Mouse (Mus musculus): ENCODE results near the gene Lysmd1. TPM values are rescaled to one million over a fixed set of nuclear protein-coding genes. Genes with fewer than 3 reads are reported as not detected.
"Not testable (repeated sequence)": the region's sequence is repeated elsewhere in the genome, so short reads cannot be mapped to it uniquely, and the experiment has no call there.

Gene Lysmd1
- 9.7 and 11.3 TPM in 2 replicates for polyA plus RNA-seq (2015; fragmentation: Nextera tagmentation; extraction: Ambion mirVana)

DNA sequence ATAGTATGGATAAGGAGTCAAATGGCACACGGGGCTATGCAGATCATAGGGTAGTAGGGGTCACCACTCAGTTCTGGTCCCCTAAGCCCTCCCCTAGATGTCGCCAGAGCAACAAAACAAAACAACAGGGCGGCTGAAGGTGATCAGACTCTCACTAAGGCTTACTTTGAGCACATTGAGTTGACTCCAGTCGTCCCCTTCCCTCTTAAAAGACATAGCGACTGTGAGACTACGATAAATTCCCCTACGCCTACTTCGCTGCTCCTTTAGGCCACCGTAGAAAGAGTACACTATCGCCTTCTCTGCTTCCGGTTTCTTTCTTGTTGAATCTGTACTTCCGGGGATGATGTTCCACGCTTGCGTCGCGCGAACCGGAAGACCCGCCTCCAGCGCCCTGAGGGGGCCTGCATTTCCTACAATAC, at the start of gene Lysmd1, which contains the start of gene Scnm1:
Gene Lysmd1 (plus strand): TSS at position 409 of the 422 bp plus-strand sequence.
Gene Scnm1 (minus strand): TSS at position 332 of the 422 bp plus-strand sequence.
- H3K36me3 ChIP-seq (ENCODE audit: control insufficient read depth, insufficient read depth), result peaks cover 8% of the 10 kb centered on the region
- peak within 1 kb of the TSS; percentile 84 for H3K27ac ChIP-seq (ENCODE audit: low read length)
- H3K27me3 ChIP-seq (ENCODE audit: control insufficient read depth, insufficient read depth, low read length), result no peaks in the 10 kb centered on the region
- peak within 1 kb of the TSS; percentile 90 for H3K4me2 ChIP-seq (ENCODE audit: low read depth, low read length)
- peak; percentile 89 for ATAC-seq (replicated peaks; ENCODE audit: extremely low read depth, insufficient read depth, low FRiP score)
- WGBS, result under 1% methylated on average over 20 of the region's 20 CpGs
- peaks cover 17% of the 10 kb centered on the region for H3K4me1 ChIP-seq (ENCODE audit: control insufficient read depth, insufficient read depth, low read length)
- no peaks in the 10 kb centered on the region for H3K9me3 ChIP-seq (replicated peaks; ENCODE audit: control insufficient read depth, low read length)
- H3K4me3 ChIP-seq (ENCODE audit: low read length), result peak within 1 kb of the TSS; percentile 89
- peak within 1 kb of the TSS; percentile 81 for H3K9ac ChIP-seq (ENCODE audit: low read length)

DNA sequence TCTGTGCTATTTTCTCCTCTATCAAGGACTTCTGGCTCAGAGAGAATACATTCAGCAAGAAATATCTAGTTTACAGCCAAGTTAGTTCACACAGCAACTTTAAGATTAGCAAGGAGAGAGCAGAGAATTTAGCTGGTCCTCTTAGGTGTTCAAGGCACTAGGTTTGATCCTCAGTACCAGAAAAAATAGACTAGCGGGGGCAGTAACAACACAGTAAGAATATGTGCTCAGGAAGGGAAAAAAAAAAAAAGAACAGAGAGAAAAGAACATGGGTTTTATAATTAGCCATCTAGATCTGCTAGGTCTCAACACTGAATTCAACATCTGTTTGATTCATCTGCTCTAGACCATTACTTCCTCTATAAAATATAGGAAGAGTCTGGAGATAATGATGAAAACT, 45.8 kb upstream of the Lysmd1 start:
- H3K27me3 ChIP-seq (ENCODE audit: control insufficient read depth, insufficient read depth, low read length), result no peaks in the 10 kb centered on the region
- no peaks in the 10 kb centered on the region for H3K9me3 ChIP-seq (replicated peaks; ENCODE audit: control insufficient read depth, low read length)
- no peak overlapping the region for H3K27ac ChIP-seq (ENCODE audit: low read length)
- no peaks in the 10 kb centered on the region; the same call in 1 of the 2 replicates for H3K4me1 ChIP-seq (ENCODE audit: control insufficient read depth, insufficient read depth, low read length)
- no peak overlapping the region for H3K9ac ChIP-seq (ENCODE audit: low read length)
- no peaks in the 10 kb centered on the region for H3K36me3 ChIP-seq (ENCODE audit: control insufficient read depth, insufficient read depth)
- no peak overlapping the region for H3K4me3 ChIP-seq (ENCODE audit: low read length)
- H3K4me2 ChIP-seq (ENCODE audit: low read depth, low read length), result no peak overlapping the region
- ATAC-seq (replicated peaks; ENCODE audit: extremely low read depth, insufficient read depth, low FRiP score), result no peak
- 100% methylated on average over 1 of the region's 1 CpGs for WGBS

DNA sequence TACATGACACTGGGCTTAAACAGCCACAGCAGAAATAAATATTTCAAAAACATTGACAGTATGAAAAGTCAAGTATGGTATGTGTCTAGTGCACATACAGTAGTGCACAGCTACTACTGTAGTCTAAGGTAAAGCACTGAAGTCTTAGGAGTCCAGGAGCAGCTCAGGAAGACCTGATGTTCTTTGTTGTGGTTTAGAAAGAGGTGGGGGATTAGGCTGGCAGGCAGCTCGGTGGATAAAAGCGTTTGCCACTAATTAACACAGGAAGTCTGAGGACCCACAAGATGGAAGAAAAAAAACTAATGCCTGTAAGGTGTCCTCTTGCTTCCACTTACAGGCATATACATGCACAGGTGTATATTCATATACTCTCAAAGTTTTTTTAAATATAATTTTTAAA, 33.0 kb upstream of the Lysmd1 start:
- 26% methylated on average over 2 of the region's 2 CpGs for WGBS
- Histone ChIP-seq H3K4me2 (ENCODE audit: low read depth, low read length) (no peak overlapping the region), H3K4me3 (ENCODE audit: low read length) (no peak overlapping the region), H3K9ac (ENCODE audit: low read length) (no peak overlapping the region), H3K27ac (ENCODE audit: low read length) (no peak overlapping the region), H3K4me1 (ENCODE audit: control insufficient read depth, insufficient read depth, low read length) (peaks cover 20% of the 10 kb centered on the region), H3K9me3 (replicated peaks; ENCODE audit: control insufficient read depth, low read length) (no peaks in the 10 kb centered on the region), H3K36me3 (ENCODE audit: control insufficient read depth, insufficient read depth) (peaks cover 6% of the 10 kb centered on the region), H3K27me3 (ENCODE audit: control insufficient read depth, insufficient read depth, low read length) (no peaks in the 10 kb centered on the region)
- no peak for ATAC-seq (replicated peaks; ENCODE audit: extremely low read depth, insufficient read depth, low FRiP score)

DNA sequence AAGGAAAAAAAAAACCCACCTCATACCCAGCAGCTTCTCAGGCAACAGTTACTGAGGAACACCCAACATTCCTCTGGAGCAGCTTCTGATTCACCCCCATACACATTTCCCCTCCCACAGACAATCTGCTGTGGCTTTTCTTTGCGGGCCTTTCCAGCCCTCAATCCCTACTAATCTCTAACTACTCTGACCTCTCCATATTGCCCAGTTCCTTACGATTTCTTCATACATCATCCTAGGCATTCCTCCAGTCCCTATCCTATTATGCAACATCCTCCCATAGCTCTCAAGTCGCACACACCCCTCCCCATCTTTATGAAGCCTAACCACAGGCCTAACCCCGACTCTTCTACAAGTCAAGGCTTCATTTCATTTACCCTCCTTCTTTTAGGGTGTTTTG, 28.8 kb upstream of the Lysmd1 start:
- Histone ChIP-seq H3K4me3 (ENCODE audit: low read length) (peak overlapping the region; percentile 88), H3K4me2 (ENCODE audit: low read depth, low read length) (peak overlapping the region; percentile 95), H3K9ac (ENCODE audit: low read length) (peak overlapping the region; percentile 86), H3K36me3 (ENCODE audit: control insufficient read depth, insufficient read depth) (no peaks in the 10 kb centered on the region), H3K27ac (ENCODE audit: low read length) (peak overlapping the region; percentile 88), H3K9me3 (replicated peaks; ENCODE audit: control insufficient read depth, low read length) (no peaks in the 10 kb centered on the region), H3K4me1 (ENCODE audit: control insufficient read depth, insufficient read depth, low read length) (peaks cover 12% of the 10 kb centered on the region), H3K27me3 (ENCODE audit: control insufficient read depth, insufficient read depth, low read length) (no peaks in the 10 kb centered on the region)
- ATAC-seq (replicated peaks; ENCODE audit: extremely low read depth, insufficient read depth, low FRiP score), result no peak
- WGBS, result 15% methylated on average over 4 of the region's 4 CpGs

DNA sequence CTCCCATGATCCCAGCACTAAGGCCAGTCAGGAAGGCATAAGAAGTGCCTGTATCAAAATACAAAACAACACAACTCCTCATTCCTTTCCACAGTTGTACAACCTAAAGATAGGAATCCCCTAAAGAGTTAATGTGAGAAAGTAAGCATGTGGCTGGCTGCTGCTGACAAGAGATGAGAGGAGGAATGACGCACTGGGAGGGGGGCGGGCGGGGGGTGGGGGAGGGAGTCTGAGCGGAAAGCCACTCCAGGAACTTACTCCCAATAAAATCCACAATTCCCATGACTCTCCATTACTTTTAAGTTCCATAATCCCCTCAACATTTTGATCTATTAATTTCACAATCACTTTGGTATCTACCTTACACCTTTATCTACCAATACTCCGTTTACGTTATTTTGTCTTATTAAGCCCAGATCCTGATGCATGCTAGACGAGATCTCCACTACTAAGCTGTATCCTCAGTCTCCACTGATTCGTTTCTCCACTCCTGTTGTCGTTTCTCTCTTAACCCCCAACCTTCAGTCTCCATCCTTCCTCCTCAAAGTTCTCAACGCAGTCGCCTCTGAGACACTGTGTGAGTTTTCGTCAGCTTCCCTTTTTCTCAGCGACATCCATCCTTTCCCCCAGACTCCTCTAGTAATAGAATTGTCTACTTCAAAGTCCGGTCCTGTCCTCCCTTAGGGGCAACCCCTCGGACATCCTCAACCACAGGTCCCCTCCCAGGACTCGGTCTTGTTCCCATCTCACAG, 28.1 kb upstream of the Lysmd1 start:
- Histone ChIP-seq H3K4me2 (ENCODE audit: low read depth, low read length) (peak overlapping the region; percentile 95), H3K27ac (ENCODE audit: low read length) (peak overlapping the region; percentile 88), H3K36me3 (ENCODE audit: control insufficient read depth, insufficient read depth) (no peaks in the 10 kb centered on the region), H3K9me3 (replicated peaks; ENCODE audit: control insufficient read depth, low read length) (no peaks in the 10 kb centered on the region), H3K9ac (ENCODE audit: low read length) (peak overlapping the region; percentile 86), H3K4me3 (ENCODE audit: low read length) (peak overlapping the region; percentile 88), H3K27me3 (ENCODE audit: control insufficient read depth, insufficient read depth, low read length) (no peaks in the 10 kb centered on the region), H3K4me1 (ENCODE audit: control insufficient read depth, insufficient read depth, low read length) (peaks cover 12% of the 10 kb centered on the region)
- ATAC-seq (replicated peaks; ENCODE audit: extremely low read depth, insufficient read depth, low FRiP score), result peak; percentile 3; the same call in 1 of the 2 replicates
- WGBS, result 1% methylated on average over 16 of the region's 16 CpGs

DNA sequence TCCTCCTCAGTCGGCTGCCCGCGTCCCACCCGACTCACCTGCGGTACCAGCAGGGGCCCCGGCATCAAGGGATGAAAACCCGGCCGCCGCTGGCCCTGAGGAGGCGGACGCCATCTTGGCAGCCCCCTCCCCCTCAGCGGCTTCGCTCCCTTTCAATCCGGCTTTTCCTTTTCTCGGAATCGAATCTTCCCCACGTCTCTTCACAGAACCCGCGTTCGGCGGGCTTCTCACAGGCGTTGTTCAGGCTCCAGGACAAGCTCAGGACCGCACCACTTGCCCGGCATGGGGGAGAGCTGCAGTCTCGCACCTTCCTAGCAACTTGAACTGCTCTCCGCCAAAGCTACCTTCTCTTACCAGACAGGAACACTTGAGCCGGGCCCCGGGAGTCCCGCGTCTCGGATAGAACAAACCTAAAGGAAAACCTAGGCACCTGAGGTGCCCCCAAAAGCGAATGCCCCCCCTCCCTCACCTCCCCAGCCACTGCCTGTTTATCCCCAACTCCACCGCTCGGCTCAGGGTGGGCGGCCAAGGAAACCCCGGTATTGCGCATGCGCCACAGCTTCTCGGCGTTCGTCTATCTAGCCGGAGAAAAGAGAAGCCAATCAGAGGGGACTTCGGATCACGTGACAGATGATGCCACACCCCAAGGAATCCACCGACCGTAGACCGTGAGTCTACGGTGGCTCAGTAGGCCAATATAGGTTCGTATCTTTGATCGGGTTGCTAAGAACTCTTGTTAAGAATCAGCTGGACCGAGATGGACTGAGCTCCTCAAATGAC, 27.4 kb upstream of the Lysmd1 start, which contains the start of gene Pip5k1a:
Gene Pip5k1a (minus strand): TSS at position 593 of the 780 bp plus-strand sequence.
- WGBS, result 1% methylated on average over 51 of the region's 51 CpGs
- peak within 1 kb of the TSS; percentile 86 for H3K9ac ChIP-seq (ENCODE audit: low read length)
- peaks cover 12% of the 10 kb centered on the region for H3K4me1 ChIP-seq (ENCODE audit: control insufficient read depth, insufficient read depth, low read length)
- H3K9me3 ChIP-seq (replicated peaks; ENCODE audit: control insufficient read depth, low read length), result no peaks in the 10 kb centered on the region
- H3K4me3 ChIP-seq (ENCODE audit: low read length), result peak within 1 kb of the TSS; percentile 88
- H3K36me3 ChIP-seq (ENCODE audit: control insufficient read depth, insufficient read depth), result no peaks in the 10 kb centered on the region
- peak within 1 kb of the TSS; percentile 88 for H3K27ac ChIP-seq (ENCODE audit: low read length)
- no peaks in the 10 kb centered on the region for H3K27me3 ChIP-seq (ENCODE audit: control insufficient read depth, insufficient read depth, low read length)
- peak; percentile 88 for ATAC-seq (replicated peaks; ENCODE audit: extremely low read depth, insufficient read depth, low FRiP score)
- H3K4me2 ChIP-seq (ENCODE audit: low read depth, low read length), result peak within 1 kb of the TSS; percentile 95

DNA sequence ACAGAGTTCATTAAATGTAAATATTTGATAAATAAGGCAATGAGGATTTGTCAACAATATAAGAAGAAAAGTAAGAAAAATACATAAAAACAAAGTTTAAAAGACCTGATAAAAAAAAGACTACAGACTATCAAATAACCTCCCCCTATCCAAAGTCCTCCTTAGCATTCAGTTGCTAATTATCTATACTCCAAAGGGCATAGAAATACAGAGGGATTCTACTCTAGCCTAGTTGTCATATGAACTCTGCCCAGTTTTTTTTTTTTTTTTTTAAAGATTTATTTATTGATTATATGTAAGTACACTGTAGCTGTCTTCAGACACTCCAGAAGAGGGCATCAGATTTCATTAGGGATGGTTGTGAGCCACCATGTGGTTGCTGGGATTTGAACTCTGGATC, 26.6 kb upstream of the Lysmd1 start:
- not testable (repeated sequence) for H3K36me3 ChIP-seq (ENCODE audit: control insufficient read depth, insufficient read depth); H3K27me3 ChIP-seq (ENCODE audit: control insufficient read depth, insufficient read depth, low read length); H3K9me3 ChIP-seq (replicated peaks; ENCODE audit: control insufficient read depth, low read length); H3K27ac ChIP-seq (ENCODE audit: low read length); ATAC-seq (replicated peaks; ENCODE audit: extremely low read depth, insufficient read depth, low FRiP score)
- H3K4me3 ChIP-seq (ENCODE audit: low read length), result peak overlapping the region; percentile 88
- peaks cover 13% of the 10 kb centered on the region for H3K4me1 ChIP-seq (ENCODE audit: control insufficient read depth, insufficient read depth, low read length)
- peak overlapping the region; percentile 70; the same call in 1 of the 2 replicates for H3K9ac ChIP-seq (ENCODE audit: low read length)
- peak overlapping the region; percentile 82 for H3K4me2 ChIP-seq (ENCODE audit: low read depth, low read length)

DNA sequence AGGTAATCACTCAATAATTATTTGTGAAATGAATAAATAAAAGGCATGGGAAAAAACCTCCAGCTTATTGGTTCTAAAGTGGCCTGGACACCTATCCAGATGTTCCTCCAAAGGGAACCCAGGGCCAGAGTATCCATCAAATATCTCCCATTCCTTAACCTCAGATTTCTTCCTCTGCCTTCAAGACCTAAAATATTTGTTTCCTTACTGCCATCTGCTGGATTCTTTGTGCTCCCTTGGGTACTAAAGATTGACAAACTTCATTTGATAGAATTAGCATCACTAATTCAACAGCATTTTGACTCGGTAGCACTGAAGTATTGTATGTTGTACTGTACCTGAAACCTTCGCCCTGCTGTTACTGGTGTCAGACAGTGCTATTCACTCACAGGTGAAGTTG, 26.0 kb upstream of the Lysmd1 start:
- Histone ChIP-seq H3K4me2 (ENCODE audit: low read depth, low read length) (no peak overlapping the region), H3K4me1 (ENCODE audit: control insufficient read depth, insufficient read depth, low read length) (peaks cover 17% of the 10 kb centered on the region), H3K4me3 (ENCODE audit: low read length) (no peak overlapping the region), H3K9ac (ENCODE audit: low read length) (no peak overlapping the region), H3K27me3 (ENCODE audit: control insufficient read depth, insufficient read depth, low read length) (no peaks in the 10 kb centered on the region), H3K9me3 (replicated peaks; ENCODE audit: control insufficient read depth, low read length) (no peaks in the 10 kb centered on the region), H3K36me3 (ENCODE audit: control insufficient read depth, insufficient read depth) (no peaks in the 10 kb centered on the region), H3K27ac (ENCODE audit: low read length) (no peak overlapping the region)
- ATAC-seq (replicated peaks; ENCODE audit: extremely low read depth, insufficient read depth, low FRiP score), result no peak
- 58% methylated on average over 2 of the region's 2 CpGs for WGBS

Measured in heart, embryonic 16.5 days (tissue).